Mouse (Mus musculus) liver, adult 2 months (tissue): ENCODE results near the gene Sp110. TPM values are rescaled to one million over a fixed set of nuclear protein-coding genes. Genes with fewer than 3 reads are reported as not detected.
"Not testable (repeated sequence)": the region's sequence is repeated elsewhere in the genome, so short reads cannot be mapped to it uniquely, and the experiment has no call there.

Source experiments
- DNase-seq: peaks from one replicate; pipeline ENCODE4 v3.0.0-alpha.2; 2011; ENCODE audit warnings: low read depth, low spot score; ENCODE audit errors: extremely low read depth
- H3K27ac ChIP-seq: fragments of 200-500 bp; replicated peaks from 2 replicates; pipeline ENCODE4 v1.5.1; 2012; ENCODE audit warnings: low read depth, mild to moderate bottlenecking, control low read depth, inconsistent platforms, low read length; ENCODE audit not compliant: insufficient read depth
- H3K27me3 ChIP-seq: fragments of 200-500 bp; 2 replicates; pipeline ENCODE4 v1.6.1; 2012; ENCODE audit warnings: mild to moderate bottlenecking, moderate library complexity, low read length, inconsistent platforms; ENCODE audit not compliant: control insufficient read depth, insufficient read depth
- H3K36me3 ChIP-seq: fragments of 200-500 bp; 2 replicates; pipeline ENCODE4 v1.6.1; 2012; ENCODE audit warnings: low read length, inconsistent platforms; ENCODE audit not compliant: control insufficient read depth, insufficient read depth
- H3K4me1 ChIP-seq: fragments of 200-500 bp; 2 replicates; pipeline ENCODE4 v1.6.1; 2011; ENCODE audit warnings: low read length; ENCODE audit not compliant: control insufficient read depth, insufficient read depth
- H3K4me3 ChIP-seq: fragments of 200-500 bp; 2 replicates; pipeline ENCODE4 v1.5.1; 2011; ENCODE audit warnings: low read depth, mild to moderate bottlenecking, control low read depth, low read length, moderate library complexity; ENCODE audit not compliant: insufficient read depth
- H3K79me2 ChIP-seq: fragments of 200-500 bp; 2 replicates; pipeline ENCODE4 v1.6.1; 2012; ENCODE audit warnings: inconsistent platforms, mild to moderate bottlenecking, low read length, moderate library complexity; ENCODE audit not compliant: control insufficient read depth, insufficient read depth
- H3K9ac ChIP-seq: fragments of 200-500 bp; 2 replicates; pipeline ENCODE4 v1.6.1; 2012; ENCODE audit warnings: low read depth, mild to moderate bottlenecking, control low read depth, inconsistent platforms, low read length
- WGBS: fragments of 180-500 bp; shearing (Covaris S2); methylation state at CpG from one replicate; pipeline ENCODE4 v1.1.7; 2018; 5-methylcytosine and 5-hydroxymethylcytosine counted together
- polyA plus RNA-seq: library from polyadenylated mRNA; depleted of rRNA; stranded (reverse); fragments of >200 nt; gene quantifications from 2 replicates; pipeline ENCODE4 v1.2.3, GENCODE M21; 2012; rRNA removed
- total RNA-seq: library from RNA; depleted of rRNA; stranded (reverse); fragments of >200 nt; gene quantifications from 2 replicates; pipeline ENCODE4 v1.2.3, GENCODE M21; 2014; rRNA removed

Gene Sp110
- total and polyA plus RNA-seq, 2 experiments, result 2.5 to 2.6 TPM

DNA sequence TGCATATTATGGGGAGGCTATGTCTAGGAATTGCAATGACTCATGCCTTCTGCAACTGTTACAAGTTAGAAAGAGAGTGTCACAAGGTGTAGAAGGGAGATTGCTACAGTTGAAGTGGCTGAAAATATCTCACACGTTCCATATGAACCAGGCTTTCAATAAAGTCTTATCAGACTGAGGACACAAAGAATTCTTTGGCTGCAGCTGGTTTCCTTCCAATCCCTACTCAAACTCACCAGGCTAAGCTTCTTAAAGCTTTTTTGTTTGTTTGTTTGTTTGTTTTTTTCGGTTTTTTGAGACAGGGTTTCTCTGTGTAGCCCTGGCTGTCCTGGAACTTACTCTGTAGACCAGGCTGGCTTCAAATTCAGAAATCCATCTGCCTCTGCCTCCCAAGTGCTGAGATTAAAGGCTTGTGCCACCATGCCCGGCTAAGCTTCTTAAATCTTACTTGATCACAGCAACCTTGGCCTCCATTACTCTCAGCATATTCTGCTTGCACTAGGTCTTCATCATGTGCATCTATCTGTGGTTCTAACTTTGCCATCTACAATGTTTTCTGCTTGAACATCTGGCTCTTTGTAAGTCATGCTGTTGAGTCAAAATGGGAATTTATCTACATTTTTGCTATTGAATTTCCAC lies 20.1 kb downstream of the Sp110 start:
- not testable (repeated sequence) for DNase-seq, H3K4me3 ChIP-seq, H3K79me2 ChIP-seq, H3K27me3 ChIP-seq, H3K27ac ChIP-seq, H3K4me1 ChIP-seq, H3K9ac ChIP-seq, H3K36me3 ChIP-seq
- WGBS, result 53% methylated on average over 3 of the region's 3 CpGs

DNA sequence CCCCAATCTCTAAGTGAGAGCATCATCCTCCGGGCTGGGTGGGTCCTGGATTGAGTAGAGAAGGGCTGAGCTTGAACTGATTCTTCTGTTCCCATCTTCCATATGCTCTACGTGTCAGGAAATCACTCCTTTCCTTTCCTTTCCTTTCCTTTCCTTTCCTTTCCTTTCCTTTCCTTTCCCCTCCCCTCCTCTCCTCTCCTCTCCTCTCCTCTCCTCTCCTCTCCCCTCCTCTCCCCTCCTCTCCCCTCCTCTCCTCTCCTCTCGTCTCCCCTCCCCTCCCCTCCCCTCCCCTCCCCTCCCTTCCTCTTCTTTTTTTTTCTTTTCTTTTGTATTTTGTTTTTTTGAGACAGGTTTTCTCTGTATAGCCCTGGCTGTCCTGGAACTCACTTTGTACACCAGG lies 23.2 kb downstream of the Sp110 start, which contains the start of gene G530012D18Rik:
Gene G530012D18Rik, plus strand, starts transcription at position 301 of the 400 bp plus-strand sequence.
- H3K27me3 ChIP-seq, H3K9ac ChIP-seq, DNase-seq, H3K27ac ChIP-seq, H3K79me2 ChIP-seq, H3K36me3 ChIP-seq, H3K4me1 ChIP-seq, H3K4me3 ChIP-seq: not testable (repeated sequence)
- 67% methylated on average over 2 of the region's 3 CpGs for WGBS

DNA sequence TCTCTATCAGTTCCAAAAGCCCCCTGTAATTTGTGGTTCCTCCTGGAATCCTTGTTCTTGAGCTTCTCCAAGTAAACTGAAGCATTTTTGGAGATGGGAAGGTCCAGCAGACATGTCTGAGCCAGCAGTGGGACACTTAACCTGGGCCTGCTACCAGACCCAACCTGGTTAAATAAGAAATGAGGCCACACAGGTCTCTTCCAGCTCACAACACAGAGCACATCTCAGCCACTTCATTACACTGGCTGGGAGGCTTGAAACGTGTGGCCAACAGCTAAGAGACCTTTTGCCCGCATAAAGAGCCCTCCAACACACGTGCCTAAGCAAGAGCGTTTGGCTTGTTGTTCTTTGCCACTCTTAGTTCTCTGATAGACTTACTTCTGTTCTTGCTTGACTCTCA lies 25.1 kb downstream of the Sp110 start:
- not testable (repeated sequence) for H3K79me2 ChIP-seq, H3K9ac ChIP-seq, H3K27me3 ChIP-seq, DNase-seq, H3K4me1 ChIP-seq, H3K36me3 ChIP-seq, H3K4me3 ChIP-seq, H3K27ac ChIP-seq
- 72% methylated on average over 4 of the region's 4 CpGs for WGBS

DNA sequence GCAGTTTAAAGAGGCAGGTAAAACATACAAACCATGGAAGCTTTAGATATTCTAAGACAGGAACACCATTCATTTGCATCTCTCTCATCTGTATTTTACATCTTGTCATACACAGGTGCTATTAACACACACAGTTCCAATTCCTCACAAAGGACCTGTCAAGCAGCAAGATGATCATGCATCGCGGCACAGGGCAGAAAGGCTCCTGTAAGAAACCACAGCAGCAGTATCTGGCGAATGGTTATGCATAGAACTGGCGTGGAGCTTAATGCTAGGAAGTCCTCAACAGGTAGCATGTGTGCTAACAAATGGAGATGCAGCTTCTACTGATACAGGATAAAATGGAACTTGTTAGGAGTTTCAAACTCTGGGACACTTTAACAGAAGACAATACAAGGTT lies 43.4 kb downstream of the Sp110 start:
- not testable (repeated sequence) for H3K36me3 ChIP-seq, H3K4me3 ChIP-seq, H3K9ac ChIP-seq, DNase-seq, H3K79me2 ChIP-seq, H3K4me1 ChIP-seq, H3K27me3 ChIP-seq, H3K27ac ChIP-seq
- WGBS, result 76% methylated on average over 4 of the region's 4 CpGs

DNA sequence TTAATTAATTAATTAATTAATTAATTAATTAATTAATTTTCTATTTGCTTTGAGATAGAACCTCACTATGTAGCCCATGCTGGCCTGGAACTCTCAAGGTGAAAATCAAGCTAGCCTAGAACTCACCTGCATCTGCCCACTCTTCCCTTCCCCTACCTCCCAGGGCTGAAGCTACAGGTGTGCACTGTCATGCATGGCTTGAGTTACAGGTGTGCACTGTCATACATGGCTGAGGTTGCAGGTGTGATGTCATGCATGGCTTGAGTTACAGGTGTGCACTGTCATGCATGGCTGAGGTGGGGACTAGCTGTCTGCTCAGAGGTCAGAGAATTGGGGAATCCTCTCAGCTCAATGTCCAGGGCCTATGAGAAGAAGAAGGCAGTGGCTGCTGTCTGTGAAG lies 52.2 kb downstream of the Sp110 start:
- H3K4me3 ChIP-seq, H3K79me2 ChIP-seq, H3K9ac ChIP-seq, DNase-seq, H3K27ac ChIP-seq, H3K27me3 ChIP-seq, H3K4me1 ChIP-seq, H3K36me3 ChIP-seq: not testable (repeated sequence)

DNA sequence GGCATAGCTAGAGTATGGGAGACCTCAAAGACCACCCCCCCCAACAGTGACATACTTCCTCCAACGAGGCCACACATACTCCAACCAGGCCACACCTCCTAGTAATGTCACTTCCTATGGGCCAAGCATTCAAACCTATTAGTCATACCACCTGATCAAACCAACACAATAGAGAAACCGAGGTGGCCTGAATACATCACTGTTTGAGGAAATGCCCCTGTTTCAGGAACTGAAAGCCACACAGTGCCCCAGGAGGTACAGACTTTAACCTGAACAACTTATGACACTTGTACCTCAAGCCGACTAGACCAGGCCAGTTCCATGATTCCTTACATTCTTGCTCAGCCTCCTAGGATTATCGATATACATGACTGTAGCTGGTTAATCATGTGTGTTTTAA lies 54.8 kb downstream of the Sp110 start:
- H3K9ac ChIP-seq, H3K27ac ChIP-seq, H3K4me3 ChIP-seq, DNase-seq, H3K4me1 ChIP-seq, H3K79me2 ChIP-seq, H3K27me3 ChIP-seq, H3K36me3 ChIP-seq: not testable (repeated sequence)
- 77% methylated on average over 4 of the region's 4 CpGs for WGBS

DNA sequence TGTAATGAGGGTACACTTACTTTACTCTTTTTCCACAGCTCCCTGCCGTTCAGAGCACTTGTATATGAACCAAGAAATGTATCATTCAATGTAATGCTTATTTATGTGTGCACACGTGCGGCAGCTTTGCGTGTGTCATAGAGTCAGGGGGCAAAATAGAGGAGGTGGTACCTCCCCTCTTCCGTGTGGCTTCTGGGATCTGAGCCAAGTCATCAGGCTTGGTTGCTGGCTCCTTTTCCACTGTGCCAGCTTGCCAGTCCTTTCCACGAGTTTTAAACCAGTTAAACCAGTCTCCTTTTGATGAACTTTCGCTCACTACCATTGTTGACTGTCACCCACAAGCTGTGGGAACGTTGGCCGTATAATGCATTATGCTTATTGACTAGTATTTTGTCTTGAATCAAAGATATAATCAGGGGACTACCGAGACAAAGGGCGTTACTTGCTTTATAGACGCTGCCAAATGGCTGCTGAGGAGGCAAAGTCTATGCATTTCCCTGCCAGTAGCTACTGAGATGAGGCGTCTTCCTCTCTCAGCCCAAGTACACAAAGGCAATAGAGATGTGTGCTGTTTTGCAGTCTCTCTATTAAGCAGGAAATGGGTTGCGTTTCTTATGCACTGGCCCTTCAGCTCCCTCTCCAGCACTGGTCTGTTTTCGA lies 70.0 kb downstream of the Sp110 start:
- not testable (repeated sequence) for H3K9ac ChIP-seq, DNase-seq, H3K79me2 ChIP-seq, H3K36me3 ChIP-seq, H3K27ac ChIP-seq, H3K4me1 ChIP-seq, H3K4me3 ChIP-seq, H3K27me3 ChIP-seq
- 77% methylated on average over 13 of the region's 15 CpGs for WGBS

Other genes with a start within 250 kb of the Sp110 start
- gene G530012D18Rik, start 23.1 kb downstream of the Sp110 start, total RNA-seq, result not detected in 2 replicates
- not detected in 2 replicates for gene G530012D18Rik, start 23.1 kb downstream of the Sp110 start, polyA plus RNA-seq
- 3.5 and 4.9 TPM in 2 replicates for gene Sp140, start 1.6 kb upstream of the Sp110 start, total RNA-seq
- 1.3 TPM in 2 replicates for gene Sp140, start 1.6 kb upstream of the Sp110 start, polyA plus RNA-seq
- 12.6 and 14.6 TPM in 2 replicates for gene Sp100, start 51.2 kb upstream of the Sp110 start, total RNA-seq
- 2.8 and 3.2 TPM in 2 replicates for gene Sp100, start 51.2 kb upstream of the Sp110 start, polyA plus RNA-seq
- 0.37 and 1.5 TPM in 2 replicates for gene A630001G21Rik, start 179.8 kb upstream of the Sp110 start, total RNA-seq
- gene A630001G21Rik, start 179.8 kb upstream of the Sp110 start, polyA plus RNA-seq, result 0.36 and 0.77 TPM in 2 replicates
- gene Cab39, start 194.6 kb upstream of the Sp110 start, total RNA-seq, result 51.5 and 54.0 TPM in 2 replicates
- 17.5 and 18.0 TPM in 2 replicates for gene Cab39, start 194.6 kb upstream of the Sp110 start, polyA plus RNA-seq